Mouse (Mus musculus) kidney, postnatal 4 days (tissue): Measurements from ENCODE around the gene Gm7030.
"Not testable (repeated sequence)": the region's sequence is repeated elsewhere in the genome, so short reads cannot be mapped to it uniquely, and the experiment has no call there.

ENCODE experiments used
- DNase-seq, 2 experiments: peaks; one replicate each; pipeline ENCODE4 v3.0.0; 2021; ENCODE audit warnings: mixed read lengths in 2 of 2

Gene Gm7030

GRCm38 (mm10) chr17:36128968-36129817 is at the start of gene Gm7030:
Gm7030 (minus strand) TSS chr17:36129425.
- peak in 1 of 2 experiments; percentile 24 for DNase-seq

- peak; percentile 27 to 32 for DNase-seq
Measured at GRCm38 (mm10) chr17:36178938-36179337, 49.7 kb upstream of the Gm7030 start.

- not testable (repeated sequence) for DNase-seq
Measured at GRCm38 (mm10) chr17:36176132-36176531, 46.9 kb upstream of the Gm7030 start.

- DNase-seq, result no peak
Measured at GRCm38 (mm10) chr17:36170287-36170814, 41.1 kb upstream of the Gm7030 start.

- no peak for DNase-seq
Measured at GRCm38 (mm10) chr17:36169753-36170152, 40.5 kb upstream of the Gm7030 start.

- not testable (repeated sequence) for DNase-seq
Measured at GRCm38 (mm10) chr17:36169094-36169493, 39.9 kb upstream of the Gm7030 start.

- peak in 1 of 2 experiments; percentile 18 for DNase-seq
Measured at GRCm38 (mm10) chr17:36168039-36168652, 38.9 kb upstream of the Gm7030 start, which contains the start of gene Gm8909. Gm8909 (minus strand) TSS chr17:36168537.

GRCm38 (mm10) chr17:36167306-36168038 is 38.2 kb upstream of the Gm7030 start:
- DNase-seq, result no peak

GRCm38 (mm10) chr17:36166901-36167300 is 37.7 kb upstream of the Gm7030 start:
- DNase-seq, result not testable (repeated sequence)

GRCm38 (mm10) chr17:36161129-36162051 is 32.2 kb upstream of the Gm7030 start:
- DNase-seq, result peak in 1 of 2 experiments; percentile 3

- not testable (repeated sequence) for DNase-seq
Measured at GRCm38 (mm10) chr17:36158264-36158663, 29.0 kb upstream of the Gm7030 start.

- peak in 1 of 2 experiments; percentile 15 for DNase-seq
Measured at GRCm38 (mm10) chr17:36157782-36158181, 28.6 kb upstream of the Gm7030 start.

- DNase-seq, result no peak
Measured at GRCm38 (mm10) chr17:36154271-36155149, 25.3 kb upstream of the Gm7030 start.

GRCm38 (mm10) chr17:36151200-36151599 is 22.0 kb upstream of the Gm7030 start:
- DNase-seq, result not testable (repeated sequence)

- DNase-seq, result not testable (repeated sequence)
Measured at GRCm38 (mm10) chr17:36148468-36148867, 19.2 kb upstream of the Gm7030 start.

GRCm38 (mm10) chr17:36146937-36147336 is 17.7 kb upstream of the Gm7030 start:
- DNase-seq, result not testable (repeated sequence)

- peak in 1 of 2 experiments; percentile 14 for DNase-seq
Measured at GRCm38 (mm10) chr17:36145861-36146156, 16.6 kb upstream of the Gm7030 start.

GRCm38 (mm10) chr17:36145111-36145860 is 16.1 kb upstream of the Gm7030 start:
- peak in 1 of 2 experiments; percentile 29 for DNase-seq

- DNase-seq, result not testable (repeated sequence)
Measured at GRCm38 (mm10) chr17:36136299-36136848, 7.1 kb upstream of the Gm7030 start.
